Mouse (Mus musculus) lung, embryonic 15.5 days (tissue): Measurements from ENCODE around the gene Mgat4c. TPM values are rescaled to one million over a fixed set of nuclear protein-coding genes. Genes with fewer than 3 reads are reported as not detected.

Source experiments
- ATAC-seq: fragments of 200-750 bp; cut with Nextera tagmentation; 2 replicates; pipeline ENCODE4 v1.8.0; 2017; ENCODE audit warnings: moderate number of reproducible peaks, borderline replicate concordance; ENCODE audit not compliant: low FRiP score, low TSS enrichment; ENCODE audit errors: extremely low read depth
- H3K27ac ChIP-seq: fragments of 300-500 bp; sonication (generic); 2 replicates; pipeline ENCODE4 v1.5.1; 2015; ENCODE audit warnings: moderate library complexity, mild to moderate bottlenecking, inconsistent platforms
- H3K27me3 ChIP-seq: fragments of 300-500 bp; sonication (generic); 2 replicates; pipeline ENCODE4 v1.6.1; 2015; ENCODE audit warnings: inconsistent platforms
- H3K36me3 ChIP-seq: fragments of 300-500 bp; sonication (generic); 2 replicates; pipeline ENCODE4 v1.6.1; 2015; ENCODE audit warnings: inconsistent platforms
- H3K4me1 ChIP-seq: fragments of 300-500 bp; sonication (generic); 2 replicates; pipeline ENCODE4 v1.6.1; 2015; ENCODE audit warnings: inconsistent platforms
- H3K4me2 ChIP-seq: fragments of 300-500 bp; sonication (generic); 2 replicates; pipeline ENCODE4 v1.6.1; 2015; ENCODE audit warnings: inconsistent platforms, mild to moderate bottlenecking, moderate library complexity
- H3K4me3 ChIP-seq: fragments of 300-500 bp; sonication (generic); 2 replicates; pipeline ENCODE4 v1.5.1; 2015; ENCODE audit warnings: mild to moderate bottlenecking, inconsistent platforms
- H3K9ac ChIP-seq: fragments of 300-500 bp; sonication (generic); 2 replicates; pipeline ENCODE4 v1.6.1; 2015; ENCODE audit warnings: inconsistent platforms
- H3K9me3 ChIP-seq: fragments of 300-500 bp; sonication (generic); 2 replicates; pipeline ENCODE4 v1.6.1; 2016; ENCODE audit warnings: inconsistent platforms
- WGBS: fragments of 180-500 bp; shearing (Covaris S2); methylation state at CpG from one replicate; pipeline ENCODE4 v1.1.7; 2015; 5-methylcytosine and 5-hydroxymethylcytosine counted together
- polyA plus RNA-seq: library from polyadenylated mRNA; unstranded; fragments of >200 nt; fragmentation: Nextera tagmentation; extraction: Ambion mirVana; gene quantifications from 2 replicates; pipeline ENCODE4 v1.2.1, GENCODE M21; 2015

The Mgat4c gene
- polyA plus RNA-seq, 1 experiment from 2014 or later, result 0.41 TPM

- Histone ChIP-seq H3K9me3 (no peaks in the 10 kb centered on the region), H3K27ac (no peak overlapping the region), H3K4me2 (no peak overlapping the region), H3K9ac (no peak overlapping the region), H3K36me3 (no peaks in the 10 kb centered on the region), H3K4me3 (no peak overlapping the region), H3K4me1 (no peaks in the 10 kb centered on the region), H3K27me3 (no peaks in the 10 kb centered on the region)
- ATAC-seq, result no peak
- 84% methylated on average over 2 of the region's 2 CpGs for WGBS
These were observed 146.7 kb downstream of the Mgat4c start for GRCm38 (mm10) chr10:101827944-101828343.

GRCm38 (mm10) chr10:101856115-101856514 lies 174.8 kb downstream of the Mgat4c start:
- 79% methylated on average over 2 of the region's 2 CpGs for WGBS
- H3K27me3 ChIP-seq, result no peaks in the 10 kb centered on the region
- no peak overlapping the region for H3K9ac ChIP-seq
- no peaks in the 10 kb centered on the region for H3K9me3 ChIP-seq
- no peaks in the 10 kb centered on the region for H3K4me1 ChIP-seq
- H3K4me2 ChIP-seq, result no peak overlapping the region
- H3K27ac ChIP-seq, result no peak overlapping the region
- no peak overlapping the region for H3K4me3 ChIP-seq
- no peak for ATAC-seq
- H3K36me3 ChIP-seq, result no peaks in the 10 kb centered on the region

- H3K36me3 ChIP-seq, result no peaks in the 10 kb centered on the region
- no peak overlapping the region for H3K27ac ChIP-seq
- no peak overlapping the region for H3K4me2 ChIP-seq
- ATAC-seq, result no peak
- no peaks in the 10 kb centered on the region for H3K4me1 ChIP-seq
- H3K4me3 ChIP-seq, result no peak overlapping the region
- 70% methylated on average over 1 of the region's 1 CpGs for WGBS
- no peaks in the 10 kb centered on the region for H3K27me3 ChIP-seq
- no peaks in the 10 kb centered on the region for H3K9me3 ChIP-seq
- no peak overlapping the region for H3K9ac ChIP-seq
These were observed 208.6 kb downstream of the Mgat4c start for GRCm38 (mm10) chr10:101889866-101890265.

- H3K36me3 ChIP-seq, result no peaks in the 10 kb centered on the region
- no peaks in the 10 kb centered on the region for H3K27me3 ChIP-seq
- no peak overlapping the region for H3K4me2 ChIP-seq
- H3K4me3 ChIP-seq, result no peak overlapping the region
- H3K9ac ChIP-seq, result no peak overlapping the region
- H3K4me1 ChIP-seq, result no peaks in the 10 kb centered on the region
- H3K27ac ChIP-seq, result no peak overlapping the region
- no peaks in the 10 kb centered on the region for H3K9me3 ChIP-seq
- no peak for ATAC-seq
These were observed 236.1 kb downstream of the Mgat4c start for GRCm38 (mm10) chr10:101917328-101917814.

- WGBS, result 87% methylated on average over 4 of the region's 4 CpGs
- Histone ChIP-seq H3K9ac (no peak overlapping the region), H3K4me3 (no peak overlapping the region), H3K27ac (no peak overlapping the region), H3K4me1 (no peaks in the 10 kb centered on the region), H3K9me3 (no peaks in the 10 kb centered on the region), H3K4me2 (no peak overlapping the region), H3K36me3 (no peaks in the 10 kb centered on the region), H3K27me3 (no peaks in the 10 kb centered on the region)
- ATAC-seq, result no peak
These were observed 316.3 kb downstream of the Mgat4c start for GRCm38 (mm10) chr10:101997612-101998011.

- 76% methylated on average over 2 of the region's 2 CpGs for WGBS
- H3K4me3 ChIP-seq, result no peak overlapping the region
- no peak overlapping the region for H3K27ac ChIP-seq
- no peaks in the 10 kb centered on the region for H3K4me1 ChIP-seq
- ATAC-seq, result no peak
- H3K27me3 ChIP-seq, result no peaks in the 10 kb centered on the region
- no peak overlapping the region for H3K9ac ChIP-seq
- no peaks in the 10 kb centered on the region for H3K9me3 ChIP-seq
- no peaks in the 10 kb centered on the region for H3K36me3 ChIP-seq
- no peak overlapping the region for H3K4me2 ChIP-seq
These were observed 361.2 kb downstream of the Mgat4c start for GRCm38 (mm10) chr10:102042513-102042912.

GRCm38 (mm10) chr10:102056218-102056617 lies 374.9 kb downstream of the Mgat4c start:
- no peaks in the 10 kb centered on the region for H3K9me3 ChIP-seq
- no peak overlapping the region for H3K9ac ChIP-seq
- 85% methylated on average over 3 of the region's 3 CpGs for WGBS
- no peaks in the 10 kb centered on the region for H3K4me1 ChIP-seq
- no peak overlapping the region for H3K4me2 ChIP-seq
- no peak overlapping the region for H3K4me3 ChIP-seq
- no peak for ATAC-seq
- H3K27me3 ChIP-seq, result no peaks in the 10 kb centered on the region
- H3K27ac ChIP-seq, result no peak overlapping the region
- no peaks in the 10 kb centered on the region for H3K36me3 ChIP-seq

GRCm38 (mm10) chr10:102056975-102057565 lies 375.8 kb downstream of the Mgat4c start:
- no peak overlapping the region for H3K9ac ChIP-seq
- H3K9me3 ChIP-seq, result no peaks in the 10 kb centered on the region
- no peaks in the 10 kb centered on the region for H3K27me3 ChIP-seq
- no peak overlapping the region for H3K4me2 ChIP-seq
- H3K27ac ChIP-seq, result no peak overlapping the region
- 25% methylated on average over 2 of the region's 2 CpGs for WGBS
- H3K36me3 ChIP-seq, result no peaks in the 10 kb centered on the region
- H3K4me1 ChIP-seq, result no peaks in the 10 kb centered on the region
- ATAC-seq, result no peak
- no peak overlapping the region for H3K4me3 ChIP-seq

GRCm38 (mm10) chr10:102074541-102075398 lies 393.5 kb downstream of the Mgat4c start:
- Histone ChIP-seq H3K9me3 (no peaks in the 10 kb centered on the region), H3K4me3 (no peak overlapping the region), H3K27me3 (no peaks in the 10 kb centered on the region), H3K9ac (no peak overlapping the region), H3K4me2 (no peak overlapping the region), H3K4me1 (no peaks in the 10 kb centered on the region), H3K27ac (no peak overlapping the region), H3K36me3 (no peaks in the 10 kb centered on the region)
- no peak for ATAC-seq

- Histone ChIP-seq H3K4me2 (no peak overlapping the region), H3K27ac (no peak overlapping the region), H3K4me1 (no peaks in the 10 kb centered on the region), H3K27me3 (no peaks in the 10 kb centered on the region), H3K36me3 (no peaks in the 10 kb centered on the region), H3K4me3 (no peak overlapping the region), H3K9me3 (no peaks in the 10 kb centered on the region), H3K9ac (no peak overlapping the region)
- WGBS, result 56% methylated on average over 1 of the region's 1 CpGs
- ATAC-seq, result no peak
These were observed 441.9 kb downstream of the Mgat4c start for GRCm38 (mm10) chr10:102123153-102123552.

GRCm38 (mm10) chr10:102127340-102127739 lies 446.1 kb downstream of the Mgat4c start:
- H3K4me1 ChIP-seq, result no peaks in the 10 kb centered on the region
- H3K27ac ChIP-seq, result no peak overlapping the region
- no peak overlapping the region for H3K9ac ChIP-seq
- no peaks in the 10 kb centered on the region for H3K9me3 ChIP-seq
- ATAC-seq, result no peak
- WGBS, result 66% methylated on average over 4 of the region's 4 CpGs
- no peak overlapping the region for H3K4me2 ChIP-seq
- no peak overlapping the region for H3K4me3 ChIP-seq
- H3K27me3 ChIP-seq, result no peaks in the 10 kb centered on the region
- H3K36me3 ChIP-seq, result no peaks in the 10 kb centered on the region

GRCm38 (mm10) chr10:102154865-102155264 lies 473.6 kb downstream of the Mgat4c start:
- Histone ChIP-seq H3K27ac (no peak overlapping the region), H3K9ac (no peak overlapping the region), H3K4me3 (no peak overlapping the region), H3K4me2 (no peak overlapping the region), H3K27me3 (no peaks in the 10 kb centered on the region), H3K4me1 (peaks cover 6% of the 10 kb centered on the region; the same call in 1 of the 2 replicates), H3K9me3 (no peaks in the 10 kb centered on the region), H3K36me3 (no peaks in the 10 kb centered on the region)
- ATAC-seq, result no peak
- WGBS, result 65% methylated on average over 5 of the region's 5 CpGs
